Mouse (Mus musculus) midbrain, embryonic 10.5 days (tissue): ENCODE data around the gene Mapk6. TPM values are rescaled to one million over a fixed set of nuclear protein-coding genes. Genes with fewer than 3 reads are reported as not detected.

Experiments
- DNase-seq: peaks from one replicate; pipeline ENCODE4 v3.0.0-alpha.2; 2017; ENCODE audit warnings: low spot score
- H3K27ac ChIP-seq: fragments of 300-500 bp; sonication (generic); replicated peaks from 2 replicates; pipeline ENCODE4 v1.5.1; 2016; ENCODE audit warnings: mild to moderate bottlenecking
- H3K27me3 ChIP-seq: fragments of 300-500 bp; sonication (generic); 2 replicates; pipeline ENCODE4 v1.6.1; 2016; ENCODE audit warnings: low read depth, mild to moderate bottlenecking; ENCODE audit not compliant: poor library complexity, severe bottlenecking
- H3K36me3 ChIP-seq: fragments of 300-500 bp; sonication (generic); 2 replicates; pipeline ENCODE4 v1.6.1; 2016; ENCODE audit warnings: mild to moderate bottlenecking, moderate library complexity
- H3K4me1 ChIP-seq: fragments of 300-500 bp; sonication (generic); 2 replicates; pipeline ENCODE4 v1.6.1; 2016
- H3K4me3 ChIP-seq: fragments of 300-500 bp; sonication (generic); 2 replicates; pipeline ENCODE4 v1.5.1; 2016; ENCODE audit warnings: mild to moderate bottlenecking, moderate library complexity
- H3K9me3 ChIP-seq: fragments of 300-500 bp; sonication (generic); replicated peaks from 2 replicates; pipeline ENCODE4 v1.6.1; 2016; ENCODE audit warnings: mild to moderate bottlenecking
- WGBS: fragments of 180-500 bp; shearing (Covaris S2); methylation state at CpG from one replicate; pipeline ENCODE4 v1.1.7; 2016; 5-methylcytosine and 5-hydroxymethylcytosine counted together
- polyA plus RNA-seq: library from polyadenylated mRNA; unstranded; fragments of >200 nt; fragmentation: Nextera tagmentation; extraction: Ambion mirVana; gene quantifications from 2 replicates; pipeline ENCODE4 v1.2.1, GENCODE M21; 2016

The Mapk6 gene
- polyA plus RNA-seq, 1 experiment from 2014 or later = 138 TPM

GRCm38 (mm10) chr9:75322099-75322885 lies 87.5 kb downstream of the Mapk6 start:
- Histone ChIP-seq H3K9me3 (no peaks in the 10 kb centered on the region), H3K27me3 (no peaks in the 10 kb centered on the region), H3K4me3 (no peak overlapping the region), H3K4me1 (no peaks in the 10 kb centered on the region), H3K27ac (no peak overlapping the region), H3K36me3 (peaks cover 19% of the 10 kb centered on the region)
- 87% methylated on average over 13 of the region's 13 CpGs for WGBS
- no peak for DNase-seq

GRCm38 (mm10) chr9:75319365-75319764 lies 90.4 kb downstream of the Mapk6 start:
- no peaks in the 10 kb centered on the region for H3K27me3 ChIP-seq
- DNase-seq = no peak
- no peak overlapping the region for H3K4me3 ChIP-seq
- no peaks in the 10 kb centered on the region for H3K9me3 ChIP-seq
- peaks cover 15% of the 10 kb centered on the region for H3K4me1 ChIP-seq
- WGBS = 83% methylated on average over 3 of the region's 3 CpGs
- H3K27ac ChIP-seq = no peak overlapping the region
- H3K36me3 ChIP-seq = peaks cover 4% of the 10 kb centered on the region; the same call in 1 of the 2 replicates

Other genes with a start within 250 kb of the Mapk6 start
- 0.52 and 0.77 TPM in 2 replicates for gene Myo5c, start 178.0 kb downstream of the Mapk6 start, polyA plus RNA-seq
- gene Gnb5, start 103.7 kb downstream of the Mapk6 start, polyA plus RNA-seq = 29.3 and 30.9 TPM in 2 replicates
- gene Bcl2l10, start 62.2 kb downstream of the Mapk6 start, polyA plus RNA-seq = not detected in 2 replicates
- 49.4 and 52.3 TPM in 2 replicates for gene Leo1, start 31.5 kb upstream of the Mapk6 start, polyA plus RNA-seq
- gene Tmod3, start 149.7 kb upstream of the Mapk6 start, polyA plus RNA-seq = 90.8 and 95.5 TPM in 2 replicates
- gene Tmod2, start 201.3 kb upstream of the Mapk6 start, polyA plus RNA-seq = 39.1 and 52.2 TPM in 2 replicates
- 9.3 and 12.1 TPM in 2 replicates for gene Lysmd2, start 215.7 kb upstream of the Mapk6 start, polyA plus RNA-seq